Mouse (Mus musculus) hindbrain, embryonic 10.5 days (tissue): ENCODE data around the gene Camkk1. TPM values are rescaled to one million over a fixed set of nuclear protein-coding genes. Genes with fewer than 3 reads are reported as not detected.
A peak's percentile ranks its signal among the peaks of the same experiment; 100 is the strongest.

Experiments
- DNase-seq: peaks from one replicate; pipeline ENCODE4 v3.0.0-alpha.2; 2017; ENCODE audit warnings: low spot score
- H3K27ac ChIP-seq: fragments of 300-500 bp; sonication (generic); 2 replicates; pipeline ENCODE4 v1.5.1; 2016; ENCODE audit warnings: mild to moderate bottlenecking, moderate library complexity
- H3K27me3 ChIP-seq: fragments of 300-500 bp; sonication (generic); 2 replicates; pipeline ENCODE4 v1.6.1; 2016; ENCODE audit warnings: mild to moderate bottlenecking; ENCODE audit not compliant: poor library complexity, insufficient read depth, severe bottlenecking
- H3K36me3 ChIP-seq: fragments of 300-500 bp; sonication (generic); 2 replicates; pipeline ENCODE4 v1.6.1; 2016; ENCODE audit warnings: mild to moderate bottlenecking, moderate library complexity
- H3K4me1 ChIP-seq: fragments of 300-500 bp; sonication (generic); replicated peaks from 2 replicates; pipeline ENCODE4 v1.6.1; 2016; ENCODE audit warnings: mild to moderate bottlenecking
- H3K4me3 ChIP-seq: fragments of 300-500 bp; sonication (generic); 2 replicates; pipeline ENCODE4 v1.5.1; 2016; ENCODE audit warnings: mild to moderate bottlenecking, moderate library complexity
- H3K9me3 ChIP-seq: fragments of 300-500 bp; sonication (generic); 2 replicates; pipeline ENCODE4 v1.6.1; 2016; ENCODE audit warnings: mild to moderate bottlenecking, moderate library complexity
- WGBS: fragments of 180-500 bp; shearing (Covaris S2); methylation state at CpG from one replicate; pipeline ENCODE4 v1.1.7; 2016; 5-methylcytosine and 5-hydroxymethylcytosine counted together
- polyA plus RNA-seq: library from polyadenylated mRNA; unstranded; fragments of >200 nt; fragmentation: Nextera tagmentation; extraction: Ambion mirVana; gene quantifications from 2 replicates; pipeline ENCODE4 v1.2.1, GENCODE M21; 2016

Gene Camkk1
- polyA plus RNA-seq: 5.8 and 6.6 TPM in 2 replicates

DNA sequence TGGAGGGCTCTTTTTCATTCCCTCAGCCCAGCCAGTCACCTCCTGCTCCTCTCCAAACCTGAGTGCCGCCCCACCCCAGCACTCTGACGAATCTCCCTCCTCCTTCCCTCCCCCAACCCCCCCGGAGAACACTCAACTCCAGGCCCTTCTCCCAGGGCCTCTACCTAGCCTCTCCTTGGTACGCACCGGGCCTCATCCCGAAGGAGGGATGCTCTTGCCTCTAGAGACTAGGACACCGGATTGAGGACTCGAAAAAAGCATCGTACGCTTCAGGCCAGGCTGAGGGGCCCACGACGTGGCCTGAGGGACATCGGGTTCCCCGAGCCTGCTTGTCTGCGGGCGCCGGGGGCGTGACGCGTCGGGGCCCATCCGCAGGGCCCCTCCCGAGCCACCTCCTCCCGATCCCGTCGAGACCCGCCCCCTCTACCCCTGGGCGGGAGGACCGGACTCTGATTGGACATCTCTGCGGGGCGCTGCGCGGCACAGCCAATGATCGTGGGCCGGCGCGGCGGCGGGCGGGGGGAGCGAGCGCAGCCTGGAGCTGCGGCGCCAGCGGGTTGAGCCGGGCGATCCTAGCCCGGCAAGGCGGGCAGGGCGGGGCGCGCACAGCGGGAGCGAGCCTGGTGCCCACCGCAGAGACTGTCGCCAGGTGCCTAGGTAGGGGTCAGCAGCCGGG, at the start of gene Camkk1:
Gene Camkk1 (plus strand): TSS at position 538 of the 676 bp plus-strand sequence.
- H3K36me3 ChIP-seq: no peaks in the 10 kb centered on the region
- WGBS: under 1% methylated on average over 57 of the region's 57 CpGs
- no peaks in the 10 kb centered on the region for H3K9me3 ChIP-seq
- peaks cover 87% of the 10 kb centered on the region for H3K27me3 ChIP-seq
- DNase-seq: peak; percentile 90
- H3K4me1 ChIP-seq: peaks cover 23% of the 10 kb centered on the region
- peak within 1 kb of the TSS; percentile 72 for H3K4me3 ChIP-seq
- peak within 1 kb of the TSS; percentile 74 for H3K27ac ChIP-seq

DNA sequence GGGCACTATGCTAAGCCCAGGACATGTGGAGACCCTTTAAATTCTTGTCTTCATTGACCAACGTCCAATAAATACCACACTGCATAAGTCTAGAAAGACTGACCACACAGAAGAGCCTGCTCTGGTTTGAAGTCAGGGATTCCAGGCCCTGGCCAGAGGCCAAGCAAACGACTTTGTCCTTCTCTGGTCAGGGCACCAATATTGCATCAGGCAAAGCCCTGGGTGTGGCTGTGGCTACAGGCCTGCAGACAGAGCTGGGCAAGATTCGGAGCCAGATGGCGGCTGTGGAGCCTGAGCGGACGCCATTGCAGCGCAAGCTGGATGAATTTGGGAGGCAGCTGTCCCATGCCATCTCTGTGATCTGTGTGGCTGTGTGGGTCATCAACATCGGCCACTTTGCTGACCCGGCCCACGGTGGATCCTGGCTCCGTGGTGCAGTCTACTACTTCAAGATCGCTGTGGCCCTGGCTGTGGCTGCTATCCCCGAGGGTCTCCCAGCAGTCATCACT, 43.8 kb upstream of the Camkk1 start:
- Histone ChIP-seq H3K36me3 (no peaks in the 10 kb centered on the region), H3K4me3 (no peak overlapping the region), H3K4me1 (peaks cover 6% of the 10 kb centered on the region; the same call in 1 of the 2 replicates), H3K27ac (no peak overlapping the region), H3K27me3 (peaks cover 10% of the 10 kb centered on the region; the same call in 1 of the 2 replicates), H3K9me3 (no peaks in the 10 kb centered on the region)
- no peak for DNase-seq
- 82% methylated on average over 13 of the region's 13 CpGs for WGBS

DNA sequence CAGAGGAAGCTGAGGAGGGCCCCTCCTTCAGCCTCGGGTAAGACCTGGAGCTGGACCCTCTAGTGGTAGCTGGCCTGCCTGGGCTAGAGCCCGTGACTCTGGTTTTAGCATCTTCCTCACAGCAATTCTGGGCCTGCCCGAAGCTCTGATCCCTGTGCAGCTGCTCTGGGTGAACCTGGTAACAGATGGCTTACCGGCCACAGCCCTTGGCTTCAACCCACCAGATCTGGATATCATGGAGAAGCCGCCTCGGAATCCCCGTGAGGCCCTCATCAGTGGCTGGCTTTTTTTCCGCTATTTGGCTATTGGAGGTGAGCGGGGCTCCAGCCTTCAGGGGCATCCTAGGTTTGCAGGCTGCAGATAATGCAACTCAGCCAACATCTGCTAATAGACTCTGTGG, 36.3 kb upstream of the Camkk1 start:
- Histone ChIP-seq H3K4me3 (no peak overlapping the region), H3K27me3 (peaks cover 3% of the 10 kb centered on the region), H3K9me3 (no peaks in the 10 kb centered on the region), H3K4me1 (no peaks in the 10 kb centered on the region), H3K27ac (no peak overlapping the region), H3K36me3 (no peaks in the 10 kb centered on the region)
- no peak for DNase-seq
- WGBS: 88% methylated on average over 9 of the region's 9 CpGs

DNA sequence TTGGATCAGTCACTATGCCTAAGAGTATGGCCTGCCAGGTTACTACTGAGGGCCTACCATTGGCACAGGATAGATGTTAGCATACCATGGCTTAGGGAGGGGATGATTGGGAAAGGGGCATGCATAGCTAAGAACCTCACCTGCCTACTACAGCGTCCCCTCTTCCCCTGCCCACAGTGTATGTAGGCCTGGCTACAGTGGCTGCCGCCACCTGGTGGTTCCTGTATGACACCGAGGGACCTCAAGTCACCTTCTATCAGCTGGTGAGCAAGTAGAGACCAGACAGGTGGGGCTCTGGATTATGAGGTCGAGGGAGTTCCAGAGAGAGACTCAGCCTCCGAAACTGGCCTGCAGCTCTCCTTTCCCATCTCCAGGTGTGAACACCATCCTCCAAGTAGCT, 35.5 kb upstream of the Camkk1 start:
- 48% methylated on average over 5 of the region's 5 CpGs for WGBS
- Histone ChIP-seq H3K4me1 (no peaks in the 10 kb centered on the region), H3K36me3 (no peaks in the 10 kb centered on the region), H3K27me3 (peaks cover 3% of the 10 kb centered on the region; the same call in 1 of the 2 replicates), H3K27ac (no peak overlapping the region), H3K4me3 (no peak overlapping the region), H3K9me3 (no peaks in the 10 kb centered on the region)
- no peak for DNase-seq

DNA sequence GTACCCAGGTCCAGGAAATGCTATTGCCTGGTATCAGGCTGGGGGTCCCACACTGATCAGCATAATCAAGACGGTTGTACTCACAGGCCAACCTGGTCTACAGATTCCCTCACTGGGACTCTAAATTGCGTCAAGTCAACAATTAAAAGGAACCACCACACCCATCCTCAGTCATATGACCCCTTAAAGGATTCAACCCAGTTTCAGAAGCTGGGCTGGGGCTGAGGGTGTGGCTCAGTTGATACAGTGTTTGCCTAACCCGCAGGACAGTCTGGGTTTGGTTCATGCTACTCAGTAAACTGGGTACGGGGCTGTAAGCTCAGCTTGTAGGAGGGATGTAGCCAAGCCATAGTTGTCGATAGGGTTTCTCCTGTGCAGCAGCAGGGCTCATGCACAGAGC, 32.1 kb upstream of the Camkk1 start:
- no peak for DNase-seq
- Histone ChIP-seq H3K36me3 (no peaks in the 10 kb centered on the region), H3K27ac (no peak overlapping the region), H3K4me1 (peaks cover 10% of the 10 kb centered on the region; the same call in 1 of the 2 replicates), H3K4me3 (no peak overlapping the region), H3K9me3 (no peaks in the 10 kb centered on the region), H3K27me3 (no peaks in the 10 kb centered on the region)
- WGBS: 83% methylated on average over 5 of the region's 5 CpGs

DNA sequence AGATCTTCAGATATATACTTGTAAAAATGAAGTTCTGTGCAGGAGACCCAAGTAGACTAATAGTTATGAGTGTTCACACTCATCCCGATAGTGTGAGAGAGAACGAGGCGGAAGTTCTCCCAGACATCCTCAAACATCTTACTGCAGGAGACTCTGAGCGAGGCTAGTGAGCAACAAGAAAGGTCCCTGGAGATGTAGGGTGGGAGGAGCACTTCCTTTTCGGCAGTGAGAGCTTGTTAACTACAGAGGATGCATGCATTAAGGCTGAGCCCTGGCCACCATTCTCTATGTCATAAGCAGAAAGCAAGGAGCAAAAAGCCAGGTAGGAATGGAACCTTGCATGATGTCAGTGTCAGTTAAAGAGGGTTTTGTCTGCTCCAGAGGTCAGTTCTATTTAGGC, 31.6 kb upstream of the Camkk1 start:
- Histone ChIP-seq H3K4me1 (peaks cover 15% of the 10 kb centered on the region; the same call in 1 of the 2 replicates), H3K4me3 (no peak overlapping the region), H3K9me3 (no peaks in the 10 kb centered on the region), H3K27me3 (no peaks in the 10 kb centered on the region), H3K36me3 (no peaks in the 10 kb centered on the region), H3K27ac (no peak overlapping the region)
- 69% methylated on average over 5 of the region's 5 CpGs for WGBS
- DNase-seq: no peak

DNA sequence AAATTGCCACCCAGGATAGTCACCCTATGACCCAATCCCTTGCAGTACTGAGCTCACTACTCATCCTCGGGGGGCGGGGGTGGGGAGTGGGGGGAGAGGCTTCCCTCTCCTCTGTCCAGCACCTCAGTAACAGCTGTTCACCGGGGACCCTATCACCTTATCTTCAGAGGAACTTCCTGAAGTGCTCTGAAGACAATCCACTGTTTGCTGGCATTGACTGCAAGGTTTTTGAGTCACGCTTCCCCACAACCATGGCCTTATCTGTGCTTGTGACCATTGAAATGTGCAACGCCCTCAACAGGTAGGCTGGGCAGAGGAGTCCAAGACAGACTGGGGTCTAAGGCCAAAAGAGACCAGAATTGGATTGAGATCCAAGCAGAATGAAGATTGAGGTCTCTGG, 31.0 kb upstream of the Camkk1 start:
- Histone ChIP-seq H3K4me1 (peaks cover 16% of the 10 kb centered on the region; the same call in 1 of the 2 replicates), H3K27ac (no peak overlapping the region), H3K36me3 (no peaks in the 10 kb centered on the region), H3K4me3 (no peak overlapping the region), H3K9me3 (no peaks in the 10 kb centered on the region), H3K27me3 (no peaks in the 10 kb centered on the region)
- DNase-seq: no peak
- 88% methylated on average over 5 of the region's 5 CpGs for WGBS

DNA sequence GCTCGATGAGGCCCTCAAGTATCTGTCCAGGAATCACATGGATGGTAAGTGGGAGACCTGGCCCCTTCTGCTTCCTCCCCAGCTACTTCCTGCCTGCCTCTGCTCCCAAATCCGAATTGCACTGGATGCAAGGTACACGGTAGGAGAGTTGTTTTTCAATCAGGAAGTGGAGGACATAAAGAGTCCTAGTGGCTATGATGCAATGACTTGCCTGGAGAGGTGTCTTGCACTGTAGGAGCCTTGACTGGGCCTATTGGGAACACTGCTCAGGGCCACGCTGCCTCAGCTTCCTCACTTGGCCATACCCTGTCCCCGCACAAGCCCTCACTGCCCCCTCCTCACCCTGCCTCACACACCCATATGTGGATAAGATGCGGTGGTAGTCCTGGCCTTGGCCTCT, 29.8 kb upstream of the Camkk1 start:
- H3K9me3 ChIP-seq: no peaks in the 10 kb centered on the region
- H3K4me3 ChIP-seq: no peak overlapping the region
- no peak overlapping the region for H3K27ac ChIP-seq
- peaks cover 4% of the 10 kb centered on the region; the same call in 1 of the 2 replicates for H3K27me3 ChIP-seq
- no peaks in the 10 kb centered on the region for H3K36me3 ChIP-seq
- 85% methylated on average over 6 of the region's 6 CpGs for WGBS
- peaks cover 16% of the 10 kb centered on the region; the same call in 1 of the 2 replicates for H3K4me1 ChIP-seq
- DNase-seq: no peak

DNA sequence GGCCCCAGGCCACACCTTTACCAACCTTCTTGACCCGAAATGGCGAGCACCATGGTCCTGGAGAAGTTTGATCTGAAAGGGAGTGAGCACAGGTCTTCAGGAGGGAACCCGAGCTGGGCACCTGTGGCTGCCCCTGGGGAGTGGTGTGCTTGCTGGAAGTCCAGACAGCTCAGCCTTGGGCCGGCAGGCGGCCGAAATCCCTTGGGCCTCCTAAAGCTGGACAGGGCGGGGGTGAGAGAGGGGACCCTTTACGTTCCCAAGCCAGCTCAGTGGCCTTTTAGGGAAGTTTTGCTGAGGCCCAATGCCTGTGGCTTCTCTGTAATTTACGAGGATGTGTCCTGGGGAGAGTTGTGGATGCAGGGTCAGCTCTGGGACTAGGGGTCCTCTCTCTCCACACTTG, 28.1 kb upstream of the Camkk1 start:
- H3K36me3 ChIP-seq: no peaks in the 10 kb centered on the region

DNA sequence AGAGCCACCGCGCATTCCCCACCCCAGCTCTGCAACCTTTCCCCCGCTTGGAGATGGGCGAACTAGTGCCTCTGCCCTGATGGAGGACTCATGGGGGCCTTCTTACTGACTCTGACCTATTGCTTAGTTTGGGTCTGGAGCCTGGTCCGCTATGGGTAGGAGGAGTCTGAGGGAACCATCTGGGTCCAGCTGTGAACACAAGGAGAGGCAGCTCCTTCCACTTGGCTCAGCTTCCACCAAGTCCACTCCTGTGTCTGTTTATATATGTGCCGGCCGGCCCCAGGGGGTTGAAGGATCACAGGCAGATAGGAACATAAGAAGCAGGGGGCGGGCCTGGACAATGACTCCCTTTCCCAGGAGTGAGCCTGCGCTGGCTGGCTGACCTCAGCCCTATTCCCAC, 26.8 kb upstream of the Camkk1 start:
- H3K27ac ChIP-seq: 0 out of 2 replicates have a peak overlapping the region, but pooled peaks have one; percentile 3
- H3K27me3 ChIP-seq: peaks cover 4% of the 10 kb centered on the region; the same call in 1 of the 2 replicates
- no peaks in the 10 kb centered on the region for H3K36me3 ChIP-seq
- H3K4me3 ChIP-seq: no peak overlapping the region
- no peak for DNase-seq
- H3K9me3 ChIP-seq: no peaks in the 10 kb centered on the region
- H3K4me1 ChIP-seq: peaks cover 16% of the 10 kb centered on the region; the same call in 1 of the 2 replicates
- WGBS: 62% methylated on average over 9 of the region's 9 CpGs

More for the DNA sequence above, 28.1 kb upstream of the Camkk1 start:
- peaks cover 4% of the 10 kb centered on the region; the same call in 1 of the 2 replicates for H3K27me3 ChIP-seq
- no peak for DNase-seq
- H3K4me1 ChIP-seq: peaks cover 16% of the 10 kb centered on the region; the same call in 1 of the 2 replicates
- H3K9me3 ChIP-seq: no peaks in the 10 kb centered on the region
- H3K27ac ChIP-seq: no peak overlapping the region
- WGBS: 76% methylated on average over 9 of the region's 9 CpGs
- no peak overlapping the region for H3K4me3 ChIP-seq

DNA sequence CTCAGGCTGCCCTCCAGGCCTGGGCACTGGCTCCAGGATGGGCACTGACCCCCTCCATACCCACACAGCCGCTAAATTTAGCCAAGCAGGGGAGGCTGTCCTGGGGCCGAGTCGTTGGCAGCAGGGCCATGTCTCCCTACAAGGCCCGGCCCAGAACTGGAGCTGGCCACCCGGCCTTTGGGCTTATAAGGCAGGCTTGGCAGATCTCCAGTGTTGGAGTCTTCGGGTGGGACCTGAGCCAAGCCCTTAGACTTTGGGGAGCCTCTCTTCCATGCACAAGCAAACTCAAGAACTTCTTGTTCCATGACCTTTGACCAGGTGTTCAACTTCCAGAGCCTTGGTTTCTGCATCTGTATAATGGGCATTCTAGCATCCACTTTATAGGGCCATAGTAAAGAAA, 22.5 kb upstream of the Camkk1 start:
- Histone ChIP-seq H3K9me3 (no peaks in the 10 kb centered on the region), H3K4me3 (no peak overlapping the region), H3K4me1 (peaks cover 24% of the 10 kb centered on the region), H3K36me3 (no peaks in the 10 kb centered on the region), H3K27me3 (peaks cover 14% of the 10 kb centered on the region; the same call in 1 of the 2 replicates), H3K27ac (no peak overlapping the region)
- WGBS: 95% methylated on average over 6 of the region's 6 CpGs
- no peak for DNase-seq

DNA sequence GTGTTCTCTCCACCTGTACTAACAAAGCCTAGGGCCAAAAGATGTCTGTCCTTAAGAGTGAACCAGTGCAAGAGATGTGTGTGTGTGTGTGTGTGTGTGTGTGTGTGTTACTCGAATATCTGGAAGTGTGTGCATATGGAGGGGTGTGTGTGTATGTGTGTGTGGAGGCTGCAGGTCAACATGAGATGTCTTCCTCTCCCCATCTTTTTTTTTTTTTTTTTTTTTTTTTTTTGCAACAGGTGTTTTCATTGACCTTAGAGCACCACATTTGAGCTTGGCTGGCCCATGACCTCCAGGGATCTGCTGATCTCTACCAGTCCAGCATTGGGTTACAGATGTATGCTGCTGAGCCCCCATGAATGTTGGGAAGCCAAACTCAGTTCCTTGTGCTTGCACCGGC, 22.0 kb upstream of the Camkk1 start:
- H3K4me3 ChIP-seq: no peak overlapping the region
- peaks cover 22% of the 10 kb centered on the region for H3K4me1 ChIP-seq
- peaks cover 14% of the 10 kb centered on the region; the same call in 1 of the 2 replicates for H3K27me3 ChIP-seq
- no peak for DNase-seq
- H3K36me3 ChIP-seq: no peaks in the 10 kb centered on the region
- H3K27ac ChIP-seq: no peak overlapping the region
- no peaks in the 10 kb centered on the region for H3K9me3 ChIP-seq
- 94% methylated on average over 2 of the region's 2 CpGs for WGBS

DNA sequence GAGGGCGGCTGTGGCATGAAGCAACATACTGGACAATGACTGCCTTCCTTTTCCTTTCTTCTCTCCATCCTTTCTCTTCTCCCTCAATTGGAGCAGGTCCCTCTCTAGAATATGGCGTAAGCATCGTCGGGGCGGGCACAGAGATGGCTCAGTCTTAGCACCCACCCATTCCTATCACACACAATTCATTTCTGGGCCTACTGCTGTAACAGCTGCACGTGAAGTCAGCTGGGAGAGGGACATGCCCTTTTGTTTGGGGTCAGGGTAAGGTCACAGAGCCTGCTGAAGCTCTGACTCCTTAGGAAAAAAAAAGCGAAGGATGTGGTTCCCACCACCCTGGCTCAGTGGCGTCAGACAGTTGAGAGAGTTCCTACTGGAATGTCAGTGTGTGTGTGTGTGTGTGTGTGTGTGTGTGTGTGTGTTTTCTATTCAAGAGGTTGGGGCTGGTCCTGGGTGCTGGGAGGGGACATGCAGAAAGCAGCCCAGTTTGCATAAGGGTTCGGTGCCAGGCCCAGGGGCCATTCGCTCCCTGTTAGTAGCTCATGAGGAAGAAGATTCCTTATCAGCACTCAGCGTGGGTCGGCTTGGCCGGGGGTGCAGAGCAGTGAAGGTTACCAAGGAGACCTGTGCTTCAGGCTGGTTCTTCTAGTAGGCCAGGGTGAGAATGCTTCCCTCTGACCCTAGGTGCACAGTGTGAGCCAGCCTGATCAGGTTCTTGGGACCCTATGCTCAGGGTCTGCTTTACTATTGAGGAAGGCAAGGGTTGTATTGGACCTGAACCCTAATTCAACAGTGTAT, 21.1 kb upstream of the Camkk1 start:
- Histone ChIP-seq H3K4me1 (peaks cover 17% of the 10 kb centered on the region), H3K27ac (no peak overlapping the region), H3K9me3 (no peaks in the 10 kb centered on the region), H3K27me3 (peaks cover 14% of the 10 kb centered on the region; the same call in 1 of the 2 replicates), H3K4me3 (no peak overlapping the region), H3K36me3 (no peaks in the 10 kb centered on the region)
- 67% methylated on average over 13 of the region's 13 CpGs for WGBS
- no peak for DNase-seq
